Mouse (Mus musculus) skeletal muscle tissue, adult 2 months (tissue): Measurements from ENCODE around the gene Tmem87b.

Experiments used
- DNase-seq: peaks from one replicate; pipeline ENCODE4 v3.0.0-alpha.2; 2012; ENCODE audit warnings: low read depth, low spot score

The Tmem87b gene

GRCm38 (mm10) chr2:128817786-128818681 is at the start of gene Tmem87b:
Tmem87b (plus strand) TSS chr2:128818118.
- peak; percentile 97 for DNase-seq

GRCm38 (mm10) chr2:128768545-128769247 is 49.2 kb upstream of the Tmem87b start:
- no peak for DNase-seq

GRCm38 (mm10) chr2:128770557-128770956 is 47.4 kb upstream of the Tmem87b start:
- DNase-seq, result no peak

- DNase-seq, result no peak
Observed at GRCm38 (mm10) chr2:128771048-128771447, 46.9 kb upstream of the Tmem87b start.

- DNase-seq, result no peak
Observed at GRCm38 (mm10) chr2:128771750-128772338, 46.1 kb upstream of the Tmem87b start.

GRCm38 (mm10) chr2:128782231-128782630 is 35.7 kb upstream of the Tmem87b start:
- DNase-seq, result no peak

GRCm38 (mm10) chr2:128783660-128784345 is 34.1 kb upstream of the Tmem87b start:
- no peak for DNase-seq

- no peak for DNase-seq
Observed at GRCm38 (mm10) chr2:128784814-128785213, 33.1 kb upstream of the Tmem87b start.

GRCm38 (mm10) chr2:128786341-128786740 is 31.6 kb upstream of the Tmem87b start:
- no peak for DNase-seq

- no peak for DNase-seq
Observed at GRCm38 (mm10) chr2:128786795-128787194, 31.1 kb upstream of the Tmem87b start.

- DNase-seq, result no peak
Observed at GRCm38 (mm10) chr2:128787805-128788204, 30.1 kb upstream of the Tmem87b start.

- DNase-seq, result no peak
Observed at GRCm38 (mm10) chr2:128790875-128791614, 26.9 kb upstream of the Tmem87b start.

GRCm38 (mm10) chr2:128793958-128794357 is 24.0 kb upstream of the Tmem87b start:
- no peak for DNase-seq

GRCm38 (mm10) chr2:128796463-128796862 is 21.5 kb upstream of the Tmem87b start:
- DNase-seq, result peak; percentile 22

GRCm38 (mm10) chr2:128803441-128803840 is 14.5 kb upstream of the Tmem87b start:
- no peak for DNase-seq

- DNase-seq, result no peak
Observed at GRCm38 (mm10) chr2:128805341-128805740, 12.6 kb upstream of the Tmem87b start.

GRCm38 (mm10) chr2:128806561-128806960 is 11.4 kb upstream of the Tmem87b start:
- DNase-seq, result peak; percentile 51

GRCm38 (mm10) chr2:128812761-128813160 is 5.2 kb upstream of the Tmem87b start:
- DNase-seq, result no peak

- no peak for DNase-seq
Observed at GRCm38 (mm10) chr2:128816311-128816710, 1.6 kb upstream of the Tmem87b start.

- peak; percentile 13 for DNase-seq
Observed at GRCm38 (mm10) chr2:128816916-128817315, 1.0 kb upstream of the Tmem87b start.

- DNase-seq, result no peak
Observed at GRCm38 (mm10) chr2:128817387-128817785, 532 bp upstream of the Tmem87b start.
